Mouse (Mus musculus): ENCODE results near the gene Parvg. TPM values are rescaled to one million over a fixed set of nuclear protein-coding genes. Genes with fewer than 3 reads are reported as not detected.

Parvg gene
- total RNA-seq (2023): 94.7 to 100 TPM (median 96.8 TPM) in 4 replicates

DNA sequence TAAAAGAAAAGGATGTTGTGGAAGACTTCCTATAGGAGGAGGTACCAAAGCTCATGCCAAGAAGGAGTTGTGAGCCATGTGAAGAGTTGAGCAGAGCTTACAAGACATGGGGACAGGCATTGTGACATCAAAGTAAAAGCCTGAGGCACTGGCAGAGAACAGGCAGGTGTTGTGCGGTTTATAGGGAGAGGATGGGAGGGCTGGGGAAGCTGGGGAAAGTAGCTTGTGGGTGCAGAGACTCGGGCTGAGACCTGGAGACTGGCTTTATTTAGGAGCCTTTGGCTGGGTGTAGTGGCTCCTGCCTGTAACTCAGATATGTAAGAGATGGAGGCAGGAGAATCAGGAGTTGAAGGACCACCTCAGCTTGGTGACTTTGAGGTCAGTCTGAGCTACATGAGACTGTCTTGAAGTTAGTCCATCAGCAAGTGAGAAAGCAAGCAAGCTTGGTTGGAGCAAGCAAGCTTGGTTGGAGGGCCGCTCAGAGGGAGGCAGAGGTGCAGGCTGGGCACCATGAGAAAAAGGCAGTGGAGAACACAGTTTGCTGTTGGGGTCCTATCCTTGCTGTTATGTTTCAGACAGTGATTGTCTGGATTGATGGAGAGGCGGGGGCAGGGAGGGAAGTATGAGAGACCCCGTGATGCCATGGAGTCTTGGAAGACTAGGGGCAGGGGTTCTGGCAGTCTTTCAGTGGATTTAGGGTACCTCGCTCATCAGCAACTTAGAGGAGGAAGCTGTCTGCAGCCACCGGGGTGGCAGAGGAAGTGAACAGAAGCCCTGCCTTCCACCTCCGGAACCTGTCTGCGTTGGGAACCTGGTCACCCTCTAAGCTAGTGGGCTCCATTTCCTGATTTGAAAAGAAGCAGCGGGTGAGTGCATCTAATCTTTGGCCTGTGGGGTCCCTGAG is at the start of gene Parvg:
TSS of gene Parvg (plus strand) at position 61 of the 904 bp plus-strand sequence.

Other genes with a start within 250 kb of the Parvg start
- not detected in 4 replicates for gene Sult4a1, start 218.3 kb upstream of the Parvg start, total RNA-seq (2023)
- not detected in 4 replicates for gene Pnpla5, start 200.9 kb upstream of the Parvg start, total RNA-seq (2023)
- not detected in 4 replicates for gene Pnpla3, start 156.2 kb upstream of the Parvg start, total RNA-seq (2023)
- 72.5 to 82.5 TPM (median 79.1 TPM) in 4 replicates for gene Samm50, start 131.8 kb upstream of the Parvg start, total RNA-seq (2023)
- gene Parvb, start 92.0 kb upstream of the Parvg start, total RNA-seq (2023): 0.30 to 2.0 TPM (median 1.2 TPM) in 4 replicates
- gene Shisal1, start 123.1 kb downstream of the Parvg start, total RNA-seq (2023): not detected in 4 replicates
- gene Rtl6, start 233.8 kb downstream of the Parvg start, total RNA-seq (2023): 14.5 to 16.9 TPM (median 16.1 TPM) in 4 replicates

Data from B cell, adult 62 days (primary cell).